Mouse (Mus musculus): Measurements from ENCODE around the gene Blmh. TPM values are rescaled to one million over a fixed set of nuclear protein-coding genes. Genes with fewer than 3 reads are reported as not detected.
"Not testable (repeated sequence)": the region's sequence is repeated elsewhere in the genome, so short reads cannot be mapped to it uniquely, and the experiment has no call there.

Blmh gene
- polyA plus RNA-seq, 2 experiments from 2014 or later = 81.9 to 102 TPM

DNA sequence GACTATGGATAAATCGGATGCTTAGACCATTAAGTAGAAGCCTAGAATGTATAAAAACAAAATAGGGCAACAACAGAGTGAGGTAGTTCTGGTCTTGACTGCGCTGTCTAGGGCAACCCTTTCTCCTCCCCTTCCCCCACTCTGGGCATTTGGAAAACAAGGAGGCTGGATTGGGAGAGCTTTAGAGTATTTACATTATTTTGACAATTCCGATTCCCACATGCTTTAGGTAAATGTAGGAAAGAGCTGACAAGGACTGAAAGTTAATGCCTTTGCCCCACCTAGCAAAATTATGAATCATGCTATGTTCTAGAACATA lies 7.4 kb upstream of the Blmh start:
- ATAC-seq = no peak

DNA sequence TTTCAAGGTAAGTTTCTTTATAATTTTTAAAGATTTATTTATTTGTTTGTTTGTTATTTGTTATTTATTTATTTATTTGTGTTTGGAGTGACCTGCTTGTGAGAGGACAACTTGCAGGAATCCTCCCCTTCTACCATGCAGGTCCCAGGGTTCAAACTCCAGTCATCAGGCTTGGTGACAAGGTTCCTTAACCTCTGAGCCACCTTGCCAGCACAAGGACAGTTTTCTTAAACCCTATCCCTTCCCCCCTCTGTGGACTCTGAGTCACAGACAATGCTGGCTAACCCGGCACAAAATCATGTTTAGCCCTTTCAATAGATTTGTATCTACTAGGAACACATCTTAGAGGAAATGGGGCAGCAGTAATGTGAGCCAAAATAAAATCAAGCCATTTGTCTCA lies 4.0 kb upstream of the Blmh start:
- no peak for ATAC-seq

DNA sequence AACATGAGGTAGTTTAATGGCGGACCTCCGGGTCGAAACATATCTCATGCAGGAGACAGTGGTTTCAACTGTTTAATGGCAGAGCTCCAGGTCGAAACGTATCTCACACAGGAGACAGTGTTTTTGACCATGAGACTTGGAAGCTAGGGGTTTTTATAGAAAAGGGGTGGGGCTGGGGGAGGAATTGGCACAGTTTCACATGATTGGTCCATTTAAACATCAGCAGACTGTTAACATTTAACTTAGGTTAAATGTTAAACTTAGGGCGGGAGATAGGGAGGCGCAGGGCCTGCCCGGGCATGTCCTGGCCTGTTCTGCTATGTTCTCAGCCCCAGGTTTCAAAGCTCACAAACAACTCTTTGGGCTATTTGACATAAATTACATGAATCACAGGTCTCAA lies 4.0 kb downstream of the Blmh start:
- not testable (repeated sequence) for ATAC-seq

DNA sequence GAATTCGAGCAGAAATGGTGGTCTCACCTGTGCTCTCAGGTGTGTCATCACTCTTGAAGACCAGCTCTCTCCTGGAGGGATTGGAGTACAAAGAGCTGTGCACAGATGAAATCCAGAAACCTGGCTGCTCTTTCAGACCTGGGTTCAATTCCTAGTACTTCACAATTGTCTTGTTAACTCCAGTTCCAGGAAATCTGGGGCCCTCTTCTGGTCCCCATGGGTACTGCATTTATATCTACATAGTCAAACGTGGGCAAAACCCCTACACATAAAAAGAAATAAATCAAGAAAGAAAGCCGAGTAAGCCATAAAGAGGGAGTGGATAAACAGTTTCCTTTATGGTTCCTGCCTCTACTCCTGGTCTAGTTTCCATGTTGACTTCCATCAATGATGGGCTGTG lies 8.6 kb downstream of the Blmh start:
- no peak for ATAC-seq

DNA sequence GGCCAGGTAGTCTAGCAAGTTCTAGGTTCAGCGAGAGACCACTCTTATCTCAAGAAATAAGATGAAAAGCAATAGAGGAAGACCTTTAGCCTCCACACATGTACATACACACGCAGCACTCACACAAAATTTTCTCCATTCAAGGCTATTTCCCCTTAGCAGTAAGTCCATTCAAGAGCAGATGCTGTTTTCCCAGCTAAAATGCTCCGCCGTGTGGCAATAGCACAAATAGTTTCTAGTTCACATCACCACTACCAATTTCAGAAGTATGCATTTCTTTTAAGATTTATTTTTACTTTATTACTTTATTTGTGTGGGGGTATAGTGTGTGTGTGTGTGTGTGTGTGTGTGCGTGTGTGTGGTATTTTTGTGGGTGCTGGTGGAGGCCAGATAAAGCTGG lies 12.0 kb downstream of the Blmh start:
- ATAC-seq = no peak

DNA sequence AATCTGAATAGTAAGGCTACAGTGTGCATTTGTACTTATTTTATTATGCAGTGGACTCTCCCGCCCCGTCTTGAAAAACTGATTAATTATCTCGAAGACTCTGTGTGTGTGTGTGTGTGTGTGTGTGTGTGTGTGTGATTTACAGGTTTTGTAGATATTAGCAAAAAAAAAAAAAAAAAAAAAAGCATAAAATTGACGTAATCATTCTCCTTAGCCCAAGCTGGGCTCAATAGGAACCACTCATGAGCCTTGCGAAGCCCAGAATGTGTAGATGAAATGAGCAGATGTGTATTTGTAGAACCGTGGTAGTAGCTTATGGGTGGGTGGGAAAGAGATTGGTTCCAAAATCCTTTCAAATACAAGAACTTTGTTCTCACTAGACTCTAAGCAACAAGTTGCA lies 20.2 kb downstream of the Blmh start:
- ATAC-seq = no peak

DNA sequence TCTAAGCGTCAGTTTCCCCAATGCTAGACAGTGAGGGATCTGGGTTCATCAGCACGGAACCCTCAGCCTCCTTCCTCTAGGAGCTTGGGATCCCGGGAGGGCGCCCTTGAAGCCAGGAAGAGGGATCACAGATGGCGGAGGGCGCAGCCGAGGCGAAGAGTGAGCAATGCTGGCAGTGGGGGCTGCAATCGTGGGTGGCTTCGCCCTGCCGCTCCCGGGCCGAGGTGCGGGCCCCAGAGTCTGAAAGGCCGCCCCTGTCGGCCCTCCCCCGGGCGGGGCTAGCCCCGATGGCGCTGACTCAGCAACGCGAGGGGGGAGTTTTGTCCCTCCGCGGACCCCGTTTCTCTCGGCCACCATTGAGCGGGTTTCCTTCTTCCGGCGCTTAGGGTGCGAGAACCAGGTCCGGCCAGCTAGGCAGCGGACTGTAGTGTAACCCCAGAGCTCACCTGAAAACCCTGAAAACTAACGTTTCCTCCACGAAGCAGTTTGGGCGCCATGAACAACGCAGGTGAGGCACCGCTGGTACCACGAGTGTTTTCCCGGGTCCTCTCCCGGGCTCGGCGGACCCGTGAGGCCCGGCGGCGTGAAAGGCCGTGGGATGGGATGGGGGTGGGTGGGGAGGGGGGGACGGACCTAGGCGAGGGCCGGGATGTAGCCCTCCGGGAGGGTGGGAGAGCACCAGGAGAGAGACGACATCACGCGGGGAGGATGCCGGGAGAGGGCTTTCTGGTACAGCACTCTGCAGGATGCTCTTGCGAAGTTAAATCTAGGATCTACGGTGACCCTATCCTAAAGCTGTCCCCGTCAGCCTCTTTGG lies 21.0 kb downstream of the Blmh start:
- peak; percentile 94 for ATAC-seq

DNA sequence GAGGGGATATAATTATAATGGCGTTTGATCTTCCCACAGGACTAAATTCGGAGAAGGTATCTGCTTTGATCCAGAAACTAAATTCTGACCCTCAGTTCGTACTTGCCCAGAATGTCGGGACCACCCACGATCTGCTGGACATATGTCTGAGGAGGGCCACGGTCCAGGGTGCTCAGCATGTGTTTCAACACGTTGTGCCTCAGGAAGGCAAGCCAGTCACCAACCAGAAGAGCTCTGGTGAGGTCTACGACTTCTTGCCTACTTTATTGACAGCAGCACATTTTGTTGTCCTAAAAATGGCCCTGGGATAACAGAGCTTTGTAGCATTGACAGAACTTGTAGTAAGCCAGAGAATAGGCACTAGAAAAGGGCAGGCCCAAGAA lies 21.6 kb downstream of the Blmh start:
- no peak for ATAC-seq

DNA sequence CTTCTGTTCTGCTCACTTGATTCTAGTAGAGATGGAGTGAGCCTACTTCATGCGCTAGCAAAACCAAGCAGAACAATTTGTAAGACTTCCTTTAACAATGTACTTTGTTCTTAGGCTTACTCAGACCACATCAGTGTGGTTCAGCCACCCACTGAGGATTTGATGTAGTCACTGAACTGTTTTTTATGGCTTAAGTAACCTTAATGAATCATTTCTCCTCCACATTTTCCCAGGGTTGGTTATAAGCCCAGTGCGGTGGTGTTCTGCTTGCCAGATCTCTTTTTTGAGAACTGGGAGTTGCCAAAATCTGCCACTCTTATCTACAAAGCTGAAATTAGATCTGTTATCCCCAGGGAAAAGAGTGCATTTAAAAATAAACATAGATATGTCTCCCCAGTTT lies 28.9 kb downstream of the Blmh start:
- ATAC-seq = no peak

DNA sequence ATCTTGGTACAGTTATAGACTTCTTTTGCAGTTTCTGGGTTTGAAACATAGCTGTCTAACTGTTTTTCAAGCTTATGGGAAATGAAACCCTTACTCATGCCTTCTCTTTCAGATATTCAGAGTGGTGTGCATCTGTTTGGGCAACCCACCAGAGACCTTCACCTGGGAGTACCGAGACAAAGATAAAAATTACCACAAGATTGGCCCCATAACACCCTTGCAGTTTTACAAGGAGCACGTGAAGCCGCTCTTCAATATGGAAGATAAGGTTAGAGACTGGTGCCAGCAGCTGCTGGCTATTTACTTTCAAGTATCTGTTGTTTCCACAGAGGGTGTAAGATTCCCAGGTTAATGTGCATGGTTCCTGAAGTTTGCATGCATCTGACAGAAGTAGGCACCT lies 41.1 kb downstream of the Blmh start:
- ATAC-seq = no peak

DNA sequence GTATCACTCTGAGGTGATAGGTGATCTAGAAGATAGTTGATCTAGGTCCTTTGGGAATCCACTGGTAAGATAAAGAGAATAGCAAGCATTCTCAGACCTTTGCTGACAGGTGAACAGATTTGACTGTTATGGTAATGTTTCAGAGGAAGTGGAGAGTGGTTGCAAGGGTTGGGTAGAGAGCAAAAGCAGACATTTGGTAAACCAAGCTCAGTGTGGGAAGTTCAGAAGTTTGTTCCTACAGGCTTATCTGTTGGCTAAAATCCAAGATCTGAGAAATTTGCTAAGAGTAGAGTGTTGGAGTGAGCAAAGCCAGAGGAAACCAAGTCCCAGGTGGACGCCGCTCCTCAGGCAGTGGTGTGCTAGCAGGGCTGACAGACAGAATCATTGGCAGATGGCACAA lies 45.7 kb downstream of the Blmh start:
- no peak for ATAC-seq

DNA sequence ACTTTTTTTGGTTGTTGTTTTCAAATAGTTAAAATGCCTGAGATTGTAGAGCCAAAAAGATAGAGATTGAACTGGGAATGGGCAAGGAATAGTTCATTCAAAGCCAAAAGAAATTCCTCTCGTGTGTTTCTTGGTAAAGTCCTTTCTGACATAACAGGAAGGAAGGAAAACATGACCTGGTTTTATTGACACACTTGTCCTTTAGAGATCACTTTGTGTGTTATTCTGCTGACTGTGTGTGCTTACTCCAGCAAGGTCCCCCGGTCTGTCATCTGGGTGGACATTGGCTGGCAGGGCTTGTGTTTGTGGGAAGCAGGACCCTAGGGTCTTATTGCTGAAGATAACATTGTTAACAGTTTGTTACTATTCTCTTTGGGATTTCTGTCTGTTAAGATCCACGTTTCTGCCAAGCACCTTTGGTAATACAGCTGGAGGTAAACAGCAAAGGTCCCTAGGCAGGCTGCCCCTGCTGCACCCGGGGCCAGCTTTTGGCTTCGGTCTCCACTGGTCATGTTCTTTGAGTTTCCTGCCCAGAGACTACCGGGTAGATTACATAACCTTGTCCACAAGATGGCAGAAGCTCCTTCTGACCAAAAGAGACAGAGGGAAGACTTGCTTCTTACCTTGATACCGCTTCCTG lies 50.2 kb downstream of the Blmh start:
- ATAC-seq = no peak

DNA sequence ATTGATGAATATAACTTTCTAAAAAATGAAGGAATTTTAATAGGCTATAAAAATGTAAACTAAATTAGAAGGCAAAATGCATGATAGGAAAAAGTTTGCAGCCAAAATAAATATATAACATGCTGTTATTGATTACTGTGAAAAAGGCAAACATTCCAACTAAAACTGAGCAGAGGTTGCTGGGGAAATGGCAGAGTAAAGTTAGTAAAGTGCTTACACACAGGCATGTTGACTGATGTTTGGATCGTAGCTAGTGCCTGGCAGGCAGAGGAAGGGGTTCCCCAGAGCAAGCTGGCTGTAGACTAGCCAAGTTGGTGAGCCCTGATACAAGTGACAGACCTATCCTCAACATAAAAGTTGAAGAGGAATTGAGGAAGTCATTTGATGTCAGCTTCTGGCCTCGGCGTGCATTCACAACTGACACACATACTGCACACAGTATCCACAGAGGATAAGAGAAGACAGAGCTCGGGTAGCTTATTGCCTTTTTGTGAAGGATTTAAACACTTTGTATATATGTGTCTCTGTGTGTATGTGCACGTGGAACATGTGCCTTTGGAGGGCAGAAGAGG lies 57.0 kb downstream of the Blmh start:
- no peak for ATAC-seq

DNA sequence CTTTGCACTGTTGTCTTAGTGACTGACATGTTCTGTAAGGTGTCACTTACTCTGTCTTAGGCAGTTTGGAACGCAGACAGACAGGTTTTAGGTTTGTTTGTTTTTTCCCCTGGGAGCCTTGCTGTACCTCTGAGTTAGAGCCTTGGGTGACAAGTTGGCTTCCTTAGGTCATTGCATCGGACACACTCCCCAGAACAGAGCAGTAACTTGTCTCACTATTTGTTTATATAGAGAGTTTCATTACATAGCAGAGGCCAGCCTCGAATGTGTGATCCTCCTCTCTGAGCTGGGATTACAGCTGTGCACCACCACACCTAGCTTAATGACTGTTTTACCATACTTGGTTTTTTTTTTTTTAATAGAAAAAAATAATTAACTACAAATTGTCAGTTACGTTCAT lies 57.8 kb downstream of the Blmh start:
- no peak for ATAC-seq

DNA sequence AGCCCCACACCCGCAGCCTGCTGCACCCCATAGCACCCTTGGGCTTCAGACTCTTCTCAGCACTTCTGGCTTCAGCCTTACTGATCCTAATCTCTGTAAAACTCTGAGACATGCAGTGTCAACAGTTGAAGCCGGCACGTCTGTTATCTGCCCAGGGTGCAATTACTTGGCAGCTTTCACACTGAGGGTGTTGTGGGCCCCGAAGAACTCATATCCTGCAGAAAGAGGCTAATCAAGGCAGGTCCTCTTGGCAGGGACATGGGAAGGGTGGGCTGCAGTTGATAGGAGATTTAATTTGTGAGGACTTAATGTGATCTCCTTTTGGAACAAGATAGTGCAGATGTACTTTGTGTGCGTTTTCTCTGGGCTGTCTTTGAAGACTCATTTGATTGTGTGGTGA lies 59.0 kb downstream of the Blmh start:
- no peak for ATAC-seq

DNA sequence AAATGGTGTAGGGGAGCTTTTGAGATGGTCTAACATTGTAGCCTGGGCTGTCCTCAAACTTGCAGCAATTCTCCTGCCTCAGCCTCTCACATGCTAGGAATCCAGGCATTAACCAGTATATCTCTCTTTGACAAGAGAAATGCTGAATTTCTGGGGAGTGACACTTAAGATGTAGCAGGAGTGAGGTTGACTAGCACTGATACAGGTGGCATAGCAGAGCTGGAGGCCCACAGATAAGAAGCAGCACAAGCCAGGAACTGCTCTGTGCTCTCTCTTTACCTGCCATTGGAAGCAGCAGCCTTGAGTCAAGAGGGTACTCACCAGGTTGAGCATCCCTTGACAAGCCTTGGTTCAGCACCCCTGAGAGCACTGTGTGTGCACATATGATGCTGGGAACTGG lies 59.6 kb downstream of the Blmh start:
- no peak for ATAC-seq

DNA sequence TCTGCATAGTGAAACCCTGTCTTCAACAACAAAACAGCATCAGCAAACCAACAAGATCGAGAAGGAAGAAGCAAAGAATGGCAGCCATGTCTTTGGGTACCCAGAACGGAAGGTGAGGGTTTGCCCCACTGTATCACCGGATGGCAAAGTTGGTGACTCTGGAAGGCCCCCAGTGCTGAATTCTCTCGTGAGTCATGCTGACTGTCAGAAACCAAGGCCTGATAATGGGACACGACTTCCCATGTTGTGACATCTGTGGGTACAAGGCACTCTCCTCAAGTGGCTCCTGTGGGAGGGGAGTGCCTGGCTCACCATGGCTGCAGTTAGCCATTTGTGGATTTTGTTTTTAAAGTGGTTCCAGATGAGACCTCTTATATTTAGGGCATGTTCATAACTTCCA lies 66.2 kb downstream of the Blmh start:
- ATAC-seq = no peak

DNA sequence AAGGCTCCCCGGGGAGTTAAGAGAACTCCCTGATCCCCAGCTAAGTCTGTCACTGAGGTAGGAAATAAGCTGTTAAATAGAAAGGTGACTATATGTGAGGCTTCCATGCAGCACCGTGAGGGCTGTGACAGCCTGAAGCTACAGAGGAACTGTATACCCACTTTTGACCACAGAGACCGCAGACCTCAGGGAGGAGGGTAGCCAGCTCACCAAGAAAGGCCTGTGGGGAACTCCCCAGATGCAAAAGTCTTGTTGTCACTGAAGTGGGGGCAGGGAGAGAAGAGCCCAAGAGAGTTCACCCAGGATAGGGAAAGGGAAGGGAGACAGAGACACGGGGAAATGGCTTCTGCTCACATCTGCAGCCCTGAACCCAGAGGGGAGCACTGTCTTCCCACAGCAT lies 68.3 kb downstream of the Blmh start:
- ATAC-seq = peak; percentile 81

DNA sequence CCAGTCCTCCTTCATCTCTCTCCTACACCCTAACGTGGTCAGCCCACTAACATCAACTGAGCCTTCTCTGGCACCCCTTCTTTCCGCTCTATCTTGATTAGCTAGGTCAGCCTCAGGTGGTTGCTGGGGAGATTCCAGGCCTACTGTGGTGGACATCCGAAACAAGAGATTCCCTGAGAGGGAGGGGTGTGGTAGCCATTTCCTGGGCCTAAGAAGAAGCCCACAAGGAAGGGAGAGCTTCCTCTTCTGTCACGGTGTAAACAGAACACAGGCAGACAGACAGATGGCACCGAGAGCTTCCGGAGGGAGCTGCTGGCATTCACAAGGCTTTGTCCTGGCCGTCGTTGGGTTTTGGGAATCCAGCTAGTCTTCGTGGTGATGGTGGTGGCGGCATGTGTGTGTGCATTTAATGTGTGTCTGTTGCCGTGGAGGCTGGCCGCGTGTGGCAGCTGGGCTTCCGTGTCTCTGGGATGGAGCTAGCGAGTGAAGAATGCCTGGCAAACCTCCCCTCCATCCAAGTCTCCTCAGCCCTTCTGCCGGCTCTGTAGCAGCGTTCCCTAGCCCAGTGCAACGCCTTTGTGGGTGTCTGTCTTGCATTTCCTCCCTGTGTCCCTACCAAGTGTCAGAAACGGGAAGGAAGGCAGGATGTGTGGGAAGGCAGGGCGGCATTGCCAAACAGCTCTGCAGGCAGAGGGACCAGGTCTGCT lies 71.5 kb downstream of the Blmh start:
- ATAC-seq = no peak

DNA sequence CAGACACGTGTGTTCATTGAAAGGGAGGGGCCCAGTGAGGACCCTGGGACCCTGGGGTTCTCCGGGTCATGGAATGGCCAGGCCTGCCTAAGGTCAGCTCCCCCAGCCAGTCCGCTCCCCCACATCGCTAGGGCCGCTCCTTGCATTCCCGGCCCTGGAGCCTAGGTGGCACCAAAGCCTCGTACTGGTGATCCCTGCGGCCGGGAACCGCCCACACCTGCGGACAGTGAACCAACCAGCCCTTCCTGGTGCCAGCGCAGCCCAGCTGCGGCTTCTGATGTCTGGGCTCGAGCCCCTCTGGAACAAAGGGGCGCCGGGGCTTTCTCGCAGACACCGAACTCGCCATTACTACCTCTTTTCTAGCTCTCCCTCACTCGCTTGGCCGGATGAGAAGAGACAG lies 72.7 kb downstream of the Blmh start:
- peak; percentile 65 for ATAC-seq

DNA sequence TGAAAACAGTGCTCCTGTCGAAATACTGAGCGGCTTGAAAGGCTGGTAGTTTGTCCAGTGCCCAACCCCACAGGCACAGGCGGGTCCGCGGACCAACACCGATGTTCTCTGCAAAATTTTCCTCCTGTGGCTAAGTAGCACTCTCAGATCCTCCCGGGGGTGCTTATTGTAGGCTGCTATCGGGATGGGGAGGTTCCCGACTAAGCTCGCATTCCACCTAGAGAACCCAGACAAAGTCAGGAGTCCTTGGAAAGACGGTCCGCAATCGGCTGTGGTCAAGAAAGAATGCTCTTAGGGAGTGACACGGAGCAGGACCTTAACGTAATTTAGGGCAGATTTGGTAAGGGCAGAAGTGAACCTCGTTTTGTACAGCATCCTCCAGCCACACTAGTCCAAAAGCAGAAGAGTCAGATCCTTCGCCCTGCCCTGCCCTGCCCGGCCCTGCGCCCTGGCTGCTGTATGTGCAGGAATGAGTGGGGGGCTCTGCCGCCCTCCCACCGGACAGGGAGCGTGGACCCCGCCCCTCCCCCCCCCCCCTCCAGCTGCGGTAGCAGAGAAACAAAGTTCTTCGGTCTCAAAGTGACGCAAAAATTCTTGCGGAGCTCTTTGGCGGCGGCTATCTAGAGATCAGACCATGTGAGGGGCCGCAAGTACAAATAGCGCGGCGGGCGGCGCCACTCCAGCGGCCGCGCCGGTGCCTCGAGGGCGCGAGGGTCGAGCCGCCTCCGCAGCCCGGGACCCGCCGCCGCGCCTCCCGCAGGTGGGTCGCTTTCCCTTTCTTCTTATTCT lies 73.5 kb downstream of the Blmh start, which contains the start of gene Slc6a4:
Slc6a4 (plus strand) TSS at position 688 of the 789 bp plus-strand sequence.
- ATAC-seq = no peak

DNA sequence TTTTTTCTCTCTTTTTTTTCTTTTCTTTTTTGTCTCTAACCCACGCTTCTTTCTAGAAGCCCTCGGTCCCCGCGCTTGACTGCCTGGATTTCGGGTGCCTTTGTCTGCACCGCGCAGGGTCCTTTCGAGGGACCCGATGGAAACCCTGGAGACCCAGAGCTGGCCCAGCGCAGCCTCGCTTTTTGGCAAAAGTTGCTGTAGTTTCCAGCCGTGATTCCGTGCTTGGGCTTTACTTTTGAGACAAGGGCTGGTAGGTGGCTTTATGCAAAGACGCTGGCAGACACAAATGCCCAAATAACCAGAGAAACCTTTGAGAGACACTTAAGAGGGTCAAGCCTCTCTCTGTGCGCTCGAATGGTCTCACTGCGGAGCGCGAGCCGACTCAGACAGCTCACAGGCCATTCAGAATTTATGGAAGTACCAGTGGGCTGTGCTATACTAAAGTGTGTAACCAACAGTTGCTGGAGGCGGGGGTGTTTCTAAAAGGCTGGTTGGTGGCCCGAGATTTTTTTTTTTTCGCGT lies 74.2 kb downstream of the Blmh start:
- no peak for ATAC-seq

DNA sequence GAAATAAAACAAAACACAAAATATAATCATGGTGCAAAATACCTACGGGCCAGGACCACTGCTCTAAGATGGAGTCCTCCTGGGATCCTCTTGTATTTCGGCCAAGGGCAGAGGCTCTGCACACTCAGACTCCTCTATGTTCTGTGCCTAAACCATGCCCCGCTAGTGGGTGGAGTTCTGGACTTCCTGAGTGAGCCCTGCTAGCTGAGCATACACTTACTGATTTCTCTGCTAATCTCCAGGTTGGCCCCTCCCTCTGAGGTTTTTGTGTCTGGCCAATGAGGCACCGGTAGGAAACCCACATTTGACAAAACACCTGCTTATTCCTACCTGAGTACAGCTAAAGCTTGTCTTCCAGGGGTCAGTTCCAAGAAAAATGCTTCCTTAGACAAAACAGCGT lies 76.1 kb downstream of the Blmh start:
- ATAC-seq = no peak

Data from CD4-positive, CD25-positive, alpha-beta regulatory T cell, adult 4 months (primary cell).